Mouse (Mus musculus) forebrain, embryonic 15.5 days (tissue): ENCODE results near the gene Cldn1. TPM values are rescaled to one million over a fixed set of nuclear protein-coding genes. Genes with fewer than 3 reads are reported as not detected.

Source experiments
- polyA plus RNA-seq: library from polyadenylated mRNA; unstranded; fragments of >200 nt; fragmentation: Nextera tagmentation; extraction: Ambion mirVana; gene quantifications from 2 replicates; pipeline ENCODE4 v1.2.1, GENCODE M21; 2015

The Cldn1 gene
- polyA plus RNA-seq, 1 experiment from 2014 or later, result 5.2 TPM

Other genes with a start within 250 kb of the Cldn1 start
- gene Cldn16, start 91.3 kb upstream of the Cldn1 start, polyA plus RNA-seq, result not detected in 2 replicates
- 0.26 TPM in 1 of 2 replicates, not detected in the other for gene Tmem207, start 154.9 kb upstream of the Cldn1 start, polyA plus RNA-seq
- gene Il1rap, start 209.9 kb upstream of the Cldn1 start, polyA plus RNA-seq, result 4.2 and 5.3 TPM in 2 replicates